Mouse (Mus musculus) left cerebral cortex, adult 2 months (tissue): ENCODE data around the gene Tspan18. TPM values are rescaled to one million over a fixed set of nuclear protein-coding genes. Genes with fewer than 3 reads are reported as not detected.

ENCODE experiments used
- DNase-seq, 2 experiments: peaks; one replicate each; pipeline ENCODE4 v3.0.0; 2021 to 2022; ENCODE audit warnings: low spot score in 2 of 2, mixed read lengths in 1 of 2; ENCODE audit errors: extremely low spot score in 1 of 2
- H3K27ac ChIP-seq: fragments of 200-600 bp; 2 replicates; pipeline ENCODE4 v1.8.1; 2022
- H3K4me3 ChIP-seq: fragments of 200-600 bp; 2 replicates; pipeline ENCODE4 v1.8.1; 2022
- CTCF ChIP-seq: fragments of 200-600 bp; IDR thresholded peaks from 2 replicates; pipeline ENCODE4 v1.8.1; 2022; ENCODE audit warnings: antibody characterized with exemption, mild to moderate bottlenecking, moderate library complexity
- intact Hi-C: fragments of 180-260 bp; cut with DNase I; formaldehyde crosslinking; loops from one replicate; pipeline ENCODE4 v1.15.1; 2025
- total RNA-seq, 2 experiments: library from RNA; stranded (reverse); gene quantifications; 2 replicates each; pipeline ENCODE4 v1.2.3; 2021

Gene Tspan18
- total RNA-seq, 2 experiments from 2014 or later, result 1.5 to 3.0 TPM

DNA sequence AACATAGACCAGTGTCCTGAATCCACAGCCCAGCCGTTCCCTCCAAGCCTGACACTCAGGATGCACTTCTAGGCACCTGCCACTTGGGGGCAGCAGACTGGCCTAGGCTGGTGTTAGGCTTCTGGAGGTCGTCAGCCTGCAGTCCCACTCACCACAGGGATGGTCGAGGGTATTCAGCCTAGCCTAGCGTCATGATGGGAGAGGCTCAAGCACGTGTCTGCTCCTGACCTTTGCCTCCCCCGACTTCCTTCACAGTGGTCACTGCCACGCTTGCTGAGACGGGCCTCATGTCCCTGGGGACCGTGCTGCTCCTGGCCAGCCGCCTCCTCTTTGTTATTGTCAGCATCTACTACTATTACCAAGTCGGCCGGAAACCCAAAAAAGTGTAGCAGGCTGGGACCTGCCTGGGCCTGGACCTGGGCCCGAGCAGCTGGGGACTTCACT lies 134.8 kb downstream of the Tspan18 start:
- peak; percentile 90 for TF ChIP-seq CTCF
- peak; percentile 42 to 58 for DNase-seq
- intact Hi-C loops, result loop anchor here (1.0 to 2.0 kb wide), 2 partner anchors 130 to 295 kb away; no protein-coding TSS in a partner anchor
- Histone ChIP-seq H3K4me3 (no peak overlapping the region), H3K27ac (no peak overlapping the region)

DNA sequence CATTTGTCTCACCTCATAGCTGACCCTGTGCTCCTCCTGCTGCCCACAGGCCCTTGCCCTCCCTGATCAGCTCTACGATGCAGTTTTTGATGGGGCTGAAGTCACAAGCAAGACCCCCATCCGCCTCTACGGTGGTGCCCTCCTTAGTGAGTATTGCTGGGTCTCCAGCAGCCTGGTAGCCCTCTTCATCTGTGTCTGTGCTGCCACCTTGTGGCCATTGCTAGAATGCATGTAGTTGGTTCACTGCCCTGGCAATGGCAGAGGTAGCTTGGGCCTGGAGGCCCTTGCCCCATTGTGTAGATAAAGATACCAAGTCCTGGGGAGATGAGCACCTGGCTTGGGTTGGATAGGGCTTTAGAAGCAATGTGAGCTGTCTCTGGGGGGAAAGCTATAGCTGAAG lies 135.5 kb downstream of the Tspan18 start:
- intact Hi-C loops, result loop anchor here (1.0 to 2.0 kb wide), 2 partner anchors 130 to 294 kb away; no protein-coding TSS in a partner anchor
- Histone ChIP-seq H3K27ac (no peak overlapping the region), H3K4me3 (no peak overlapping the region)
- peak; percentile 86 to 96 for DNase-seq
- TF ChIP-seq CTCF, result peak; percentile 92

DNA sequence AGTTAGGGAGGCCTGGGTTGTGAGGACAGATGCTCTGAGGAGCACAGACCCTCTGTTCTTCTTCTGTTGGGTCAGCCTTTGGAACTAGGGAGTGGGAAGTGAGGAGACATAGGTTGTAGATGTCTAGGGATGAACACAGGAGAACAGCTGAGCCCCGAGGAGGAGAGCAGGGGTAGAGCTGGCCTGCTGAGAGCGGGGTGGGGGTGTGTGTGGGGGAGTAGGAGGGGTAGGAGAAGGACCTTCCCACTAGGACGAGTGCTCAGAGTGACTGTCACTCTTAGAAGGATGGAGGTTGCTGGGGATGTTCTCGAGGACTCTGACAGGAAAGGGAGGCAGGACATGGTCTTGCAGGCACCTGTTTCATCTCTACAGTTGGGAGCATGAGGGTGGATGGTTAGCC lies 140.5 kb downstream of the Tspan18 start:
- H3K4me3 ChIP-seq, result no peak overlapping the region
- H3K27ac ChIP-seq, result no peak overlapping the region
- no peak for DNase-seq
- intact Hi-C loops, result no loop called here
- TF ChIP-seq CTCF, result no peak

DNA sequence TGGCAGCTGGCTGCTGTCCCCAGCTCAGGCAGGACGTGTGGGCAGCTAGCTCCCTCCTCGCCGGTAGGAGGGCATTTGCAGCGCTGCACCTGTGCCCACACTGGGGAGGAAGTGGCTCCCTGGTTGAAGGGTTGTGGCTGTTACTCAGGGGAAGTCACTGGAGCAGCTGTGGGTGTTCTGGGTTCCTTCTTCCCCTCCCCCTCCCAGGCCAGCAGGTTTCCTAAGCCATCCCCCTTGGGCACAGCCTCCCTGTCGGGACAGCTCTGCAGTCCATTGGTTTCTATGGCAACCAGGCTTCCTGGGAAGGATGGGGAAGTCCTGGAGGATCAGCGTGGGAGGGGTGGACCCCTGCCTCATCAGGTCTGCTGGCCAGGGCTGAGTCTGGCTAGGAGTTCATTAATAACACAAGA lies 141.6 kb downstream of the Tspan18 start:
- Histone ChIP-seq H3K27ac (no peak overlapping the region), H3K4me3 (no peak overlapping the region)
- DNase-seq, result no peak
- TF ChIP-seq CTCF, result no peak
- intact Hi-C loops, result no loop called here

DNA sequence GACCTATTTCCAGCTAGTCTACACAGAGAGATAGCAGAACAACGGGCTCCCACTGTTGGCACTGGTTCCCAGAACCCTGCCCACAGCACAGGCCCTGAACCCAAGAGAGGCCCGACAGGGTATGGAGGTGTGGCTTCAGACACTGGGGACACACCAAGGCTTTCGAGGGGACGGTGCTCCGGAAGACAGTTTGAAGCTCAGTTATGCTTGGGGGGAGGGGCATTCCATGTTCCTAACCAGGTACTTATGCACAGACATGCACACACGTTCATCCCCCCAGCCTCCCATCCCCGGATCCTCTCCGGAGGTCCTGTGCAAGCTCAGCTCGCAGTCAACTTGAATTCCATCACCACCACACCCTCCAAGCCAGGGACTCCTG lies 142.1 kb downstream of the Tspan18 start:
- TF ChIP-seq CTCF, result no peak
- no peak overlapping the region for H3K4me3 ChIP-seq
- H3K27ac ChIP-seq, result no peak overlapping the region
- intact Hi-C loops, result no loop called here
- no peak for DNase-seq

DNA sequence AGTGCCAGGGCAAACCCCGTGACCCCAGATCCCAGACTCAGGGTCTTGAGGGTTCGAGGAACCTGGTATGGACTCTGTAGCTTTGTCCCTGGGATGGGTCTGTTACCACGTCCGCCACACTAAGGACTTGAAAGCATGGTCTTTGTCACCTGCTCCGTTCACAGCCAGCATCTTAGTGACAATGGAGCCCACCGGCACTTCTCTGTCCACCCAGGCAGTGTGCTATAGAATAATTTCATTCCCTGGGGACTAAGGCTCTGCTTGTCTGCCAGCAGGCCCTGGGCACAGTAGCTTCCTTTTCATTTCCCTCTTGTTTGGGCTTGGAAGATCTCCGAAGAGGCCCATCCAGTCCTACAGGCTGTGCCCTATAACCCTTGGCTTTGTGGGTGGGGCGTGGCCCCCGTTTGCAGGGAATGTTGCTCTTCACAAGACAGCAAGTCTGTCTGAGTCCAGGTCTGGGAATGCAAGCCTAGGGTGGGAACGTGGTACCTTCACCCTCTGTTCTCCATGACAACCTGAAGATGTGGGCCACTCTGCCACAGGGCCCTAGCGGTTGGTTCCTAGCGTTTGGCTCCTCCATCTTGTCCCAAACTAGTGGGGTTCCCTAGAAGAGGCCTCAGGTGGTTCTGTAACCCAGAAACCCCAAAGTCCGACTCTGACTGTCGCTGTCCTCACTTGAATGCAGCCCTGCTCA lies 142.7 kb downstream of the Tspan18 start:
- intact Hi-C loops, result no loop called here
- DNase-seq, result no peak
- Histone ChIP-seq H3K4me3 (no peak overlapping the region), H3K27ac (no peak overlapping the region)
- no peak for TF ChIP-seq CTCF

DNA sequence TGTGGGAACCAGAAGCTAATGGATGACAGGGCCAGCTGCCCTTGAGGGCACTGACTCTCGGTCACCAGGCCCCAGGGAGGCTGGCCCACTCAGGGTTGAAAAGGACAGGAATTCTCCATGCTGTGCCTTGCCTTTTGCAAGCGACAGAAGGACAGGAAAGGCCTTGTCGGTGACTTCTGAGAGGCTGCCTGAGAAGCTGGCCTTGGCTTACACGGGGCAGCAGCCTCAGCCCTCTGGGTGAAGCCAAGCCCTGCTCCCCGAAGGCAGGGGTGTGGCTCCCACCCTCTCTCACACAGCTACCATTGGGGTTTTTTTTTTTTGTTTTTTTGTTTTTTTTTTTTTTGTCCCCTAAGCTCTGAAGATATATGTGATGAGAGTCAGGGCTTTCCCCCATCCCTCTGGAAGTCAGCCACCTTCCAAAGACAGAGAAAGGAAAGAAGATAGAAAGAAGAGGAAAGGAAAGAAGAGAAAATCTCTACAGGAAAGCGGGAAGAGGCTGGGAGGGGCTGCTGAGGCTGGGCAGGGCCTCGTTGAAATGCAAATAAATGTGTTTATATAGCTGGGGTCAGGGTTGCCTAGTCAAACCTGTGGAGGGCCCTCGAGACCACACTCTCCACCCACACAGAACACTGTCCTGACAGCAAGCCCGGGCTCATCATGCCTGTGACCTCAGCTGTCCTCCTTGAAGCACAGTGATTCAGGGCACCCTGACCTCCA lies 143.4 kb downstream of the Tspan18 start:
- no peak for DNase-seq
- TF ChIP-seq CTCF, result no peak
- Histone ChIP-seq H3K27ac (no peak overlapping the region), H3K4me3 (no peak overlapping the region)
- intact Hi-C loops, result no loop called here

DNA sequence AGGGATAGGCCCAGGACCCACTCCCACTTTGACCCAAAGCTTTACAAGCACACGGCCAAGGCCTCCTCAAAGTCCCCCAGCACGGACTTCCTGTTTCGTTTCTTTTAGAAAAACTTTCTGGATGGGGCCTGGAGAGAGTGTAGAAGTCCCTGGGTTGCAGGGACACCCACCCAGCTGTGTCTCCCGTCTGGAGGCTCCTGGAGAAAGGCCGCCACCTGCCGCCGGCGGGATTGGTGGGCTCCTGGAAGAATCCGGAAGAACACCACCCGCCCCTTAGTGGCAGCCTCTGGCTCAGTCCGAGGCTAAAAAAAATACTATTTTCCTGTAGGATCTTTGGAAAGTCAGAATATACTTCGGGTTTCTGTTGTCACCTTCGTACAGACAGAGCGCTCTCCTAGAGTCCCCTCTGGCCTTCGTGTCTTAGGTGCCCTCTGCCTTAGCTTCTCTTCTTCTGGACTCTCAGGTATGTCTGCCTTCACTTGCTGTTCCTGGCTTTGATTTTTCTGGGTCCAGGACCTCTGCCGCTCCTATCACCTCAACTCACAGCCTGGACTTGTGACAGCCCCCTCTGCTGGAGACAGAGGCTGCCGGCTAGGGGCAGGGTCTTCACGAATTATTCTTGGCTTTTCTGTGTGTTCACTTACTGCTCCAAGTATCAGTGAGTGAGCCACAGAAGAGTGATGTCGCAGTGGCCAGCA lies 145.4 kb downstream of the Tspan18 start:
- peak in 1 of 2 experiments; percentile 58 for DNase-seq
- intact Hi-C loops, result loop anchor here (2.0 kb wide), 1 partner anchor 120 kb away; no protein-coding TSS in a partner anchor
- peak; percentile 39 for TF ChIP-seq CTCF
- Histone ChIP-seq H3K4me3 (peak overlapping the region; percentile 84), H3K27ac (peak overlapping the region; percentile 47; the same call in 1 of the 2 replicates)

DNA sequence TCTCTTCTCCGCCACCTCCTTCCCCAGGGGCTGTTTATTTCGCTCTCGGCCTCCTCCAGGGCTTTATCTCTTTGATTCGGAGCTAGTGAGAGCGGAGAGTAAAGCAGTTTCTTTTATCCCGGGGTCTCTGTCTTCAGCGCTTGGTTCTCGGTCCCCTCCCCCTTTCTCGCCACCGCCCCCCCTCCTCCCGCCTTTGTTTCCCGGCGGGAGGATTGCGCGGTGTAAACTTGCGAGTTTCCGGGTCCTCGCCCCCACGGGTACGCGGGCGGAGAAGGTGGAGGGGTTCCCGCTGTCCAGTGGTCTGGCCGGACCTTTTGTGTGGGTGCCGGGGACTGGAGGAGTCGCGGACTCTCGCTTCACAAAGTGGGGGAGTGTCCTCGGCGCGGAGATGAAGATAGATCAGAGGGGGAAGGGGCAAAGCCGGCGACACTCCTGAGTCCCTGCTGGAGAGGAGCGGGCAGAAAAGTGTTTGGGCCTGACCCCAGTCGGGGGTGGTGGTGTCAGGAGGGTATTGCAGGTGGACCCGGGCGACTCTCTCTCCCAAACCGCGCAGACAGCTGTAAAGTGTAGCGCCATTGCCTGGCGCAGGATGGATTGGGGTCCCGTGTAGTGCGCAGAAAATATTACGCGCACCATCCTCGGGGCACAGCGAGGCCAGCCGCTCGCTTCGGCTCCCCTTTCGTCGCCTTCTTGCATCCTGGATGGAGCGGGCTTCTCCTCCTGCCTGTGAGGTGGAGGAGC lies 146.1 kb downstream of the Tspan18 start:
- intact Hi-C loops, result loop anchor here (2.0 kb wide), 1 partner anchor 119 kb away; no protein-coding TSS in a partner anchor
- DNase-seq, result no peak
- no peak for TF ChIP-seq CTCF

DNA sequence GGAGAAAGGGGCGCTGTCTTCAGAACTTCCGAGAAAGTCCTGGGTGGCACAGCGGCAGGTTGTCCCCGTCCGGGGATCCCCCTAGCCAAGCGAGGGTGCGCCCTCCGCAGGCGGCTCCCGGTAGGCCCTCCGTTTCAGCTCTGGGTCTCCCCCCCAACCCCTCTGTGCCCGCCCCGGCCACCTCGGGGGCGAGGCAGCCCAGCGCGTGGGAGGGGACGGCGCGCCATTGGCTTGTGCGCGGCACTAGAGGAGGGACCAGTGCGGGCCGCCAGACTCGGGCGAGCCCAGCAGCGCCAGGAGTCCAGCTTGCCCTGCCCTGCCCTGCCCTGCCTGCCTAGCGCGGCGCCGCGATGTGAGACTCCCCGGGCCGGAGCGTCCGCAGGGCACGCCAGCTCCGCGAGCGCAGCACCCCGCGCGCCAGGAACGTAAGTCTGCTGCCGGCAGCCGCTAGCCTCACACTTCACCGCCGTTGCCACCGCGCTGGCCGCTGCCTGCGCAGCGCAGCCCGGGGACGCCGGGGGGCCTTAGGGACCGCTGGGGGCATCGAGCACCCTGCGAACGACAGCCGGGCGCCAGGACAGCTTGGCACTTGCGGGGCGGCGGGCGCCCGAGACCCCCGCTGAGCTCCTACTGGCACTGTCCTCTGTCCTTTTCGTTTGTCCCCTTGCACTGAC lies 146.8 kb downstream of the Tspan18 start, which contains the start of gene Trp53i11:
Gene Trp53i11, plus strand, starts transcription at position 226 of the 674 bp plus-strand sequence.
- intact Hi-C loops, result no loop called here
- Histone ChIP-seq H3K27ac (peak within 1 kb of the TSS; percentile 81), H3K4me3 (peak within 1 kb of the TSS; percentile 84)
- DNase-seq, result peak; percentile 76 to 77
- TF ChIP-seq CTCF, result peak; percentile 66

More for the DNA sequence above, 146.1 kb downstream of the Tspan18 start:
- Histone ChIP-seq H3K4me3 (peak overlapping the region; percentile 84), H3K27ac (peak overlapping the region; percentile 81)

DNA sequence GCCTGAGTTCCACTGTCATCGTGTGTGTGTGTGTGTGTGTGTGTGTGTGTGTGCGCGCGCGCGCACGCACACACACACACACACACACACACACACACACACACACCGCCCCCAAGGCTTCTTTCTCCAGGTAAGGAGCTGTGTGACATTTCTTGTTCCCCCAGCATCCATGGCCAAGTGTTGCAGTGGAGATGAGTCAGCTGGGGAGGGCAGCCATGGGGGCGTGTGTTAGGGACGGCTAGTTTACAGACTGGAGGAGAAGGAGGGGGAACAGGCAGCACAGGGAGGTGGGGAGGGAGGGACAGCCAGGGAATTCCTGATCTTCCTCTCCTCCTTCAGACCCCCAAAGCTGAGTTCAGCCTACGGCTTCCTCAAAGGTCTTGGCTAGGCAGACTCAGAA lies 151.4 kb downstream of the Tspan18 start:
- Histone ChIP-seq H3K4me3 (no peak overlapping the region), H3K27ac (no peak overlapping the region)
- DNase-seq, result no peak
- intact Hi-C loops, result no loop called here
- no peak for TF ChIP-seq CTCF
